Mouse (Mus musculus) gastrocnemius, postnatal 10 days (tissue): ENCODE measurements at regions not wholly inside any gene's neighbourhood (a gene's known extent, or its start where the extent isn't known, plus 50 kb on each side); places are given as distances from the start of the nearest gene placed in this dataset.

ENCODE experiments used
- DNase-seq: peaks from one replicate; pipeline ENCODE4 v3.0.0; 2021; ENCODE audit warnings: mixed read lengths

- no peak for DNase-seq
Measured at GRCm38 (mm10) chr12:50158143-50158542, 490.8 kb downstream of the Prkd1 start.

DNA sequence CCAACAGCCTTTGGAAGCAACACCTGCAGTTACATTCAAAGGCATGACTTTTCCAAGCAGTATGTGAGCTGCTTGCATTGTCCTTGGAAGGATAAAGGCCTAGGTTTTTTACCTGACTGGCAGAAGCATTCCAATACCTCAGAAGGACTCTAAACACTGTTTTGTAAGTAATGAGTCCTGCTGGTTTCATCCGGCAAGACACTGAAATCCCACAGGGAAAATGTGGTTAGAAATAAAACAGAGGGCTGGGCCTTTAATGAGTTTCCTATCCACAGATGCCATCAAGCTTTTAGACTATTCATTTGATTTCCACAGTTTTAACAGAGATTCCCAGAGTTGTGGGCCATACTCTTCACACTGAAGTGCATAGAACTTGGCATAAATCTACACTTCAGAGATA lies 461.6 kb downstream of the Prkd1 start:
- no peak for DNase-seq

GRCm38 (mm10) chr12:50190892-50191539 lies 457.9 kb downstream of the Prkd1 start:
- no peak for DNase-seq

DNA sequence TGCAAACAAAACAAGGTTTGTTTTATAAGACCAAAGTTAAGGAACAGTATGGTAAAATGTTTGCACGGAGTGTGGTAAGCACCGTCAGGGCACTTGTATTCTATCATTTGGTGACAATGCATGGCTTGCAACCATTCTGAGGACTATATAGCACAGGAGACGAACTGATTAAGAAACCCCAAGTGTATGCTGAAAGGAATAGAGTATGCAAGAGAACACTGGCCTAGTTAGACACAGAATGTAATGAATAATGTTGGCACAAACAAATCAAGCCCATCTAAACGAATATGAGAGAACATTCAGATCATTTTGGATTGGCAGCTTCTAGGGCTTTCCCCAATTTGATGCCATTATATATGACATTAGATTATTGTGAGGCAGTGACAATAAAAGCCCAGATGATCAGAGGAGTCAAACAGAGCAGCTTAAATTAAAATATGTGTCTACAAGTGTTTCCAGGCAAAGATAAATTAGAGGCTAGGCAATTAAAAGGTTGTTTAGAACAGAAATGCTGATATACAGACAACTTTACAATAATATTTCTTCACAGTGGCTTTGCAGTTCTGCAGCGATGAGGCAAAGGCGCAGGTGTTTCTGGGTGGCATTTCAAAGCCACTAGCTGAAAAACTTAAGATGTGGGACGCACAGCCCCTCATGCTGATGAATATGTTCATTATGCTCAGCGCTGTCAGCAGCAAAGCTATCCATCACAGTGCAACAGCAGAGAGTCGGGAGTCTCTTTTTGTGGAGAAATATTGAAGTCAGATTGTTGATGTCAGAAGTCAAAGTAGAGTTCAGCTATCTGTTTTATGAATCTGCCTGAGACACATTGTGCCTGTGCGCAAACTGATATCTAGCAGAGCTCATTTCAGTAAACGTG lies 456.9 kb downstream of the Prkd1 start:
- DNase-seq = no peak

DNA sequence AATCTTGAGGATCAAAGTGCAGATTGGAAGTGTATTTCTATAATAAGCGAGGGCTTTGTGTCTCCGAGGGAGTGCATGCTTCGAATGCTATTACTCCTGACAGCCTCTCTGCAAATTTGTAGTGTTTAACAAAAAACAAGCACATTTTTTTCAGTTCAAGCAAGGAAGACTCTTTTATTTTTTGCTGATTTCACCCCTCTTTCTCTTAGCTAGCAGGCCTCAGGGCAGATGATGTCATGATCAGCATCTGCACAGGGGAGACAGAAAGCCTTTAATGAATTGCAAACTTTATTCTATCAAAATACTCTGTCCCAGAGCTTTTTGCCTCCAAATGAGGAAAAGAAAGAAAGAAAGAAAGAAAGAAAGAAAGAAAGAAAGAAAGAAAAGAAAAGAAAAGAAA lies 455.4 kb downstream of the Prkd1 start:
- no peak for DNase-seq

- no peak for DNase-seq
Measured at GRCm38 (mm10) chr12:50194714-50195113, 454.2 kb downstream of the Prkd1 start.

DNA sequence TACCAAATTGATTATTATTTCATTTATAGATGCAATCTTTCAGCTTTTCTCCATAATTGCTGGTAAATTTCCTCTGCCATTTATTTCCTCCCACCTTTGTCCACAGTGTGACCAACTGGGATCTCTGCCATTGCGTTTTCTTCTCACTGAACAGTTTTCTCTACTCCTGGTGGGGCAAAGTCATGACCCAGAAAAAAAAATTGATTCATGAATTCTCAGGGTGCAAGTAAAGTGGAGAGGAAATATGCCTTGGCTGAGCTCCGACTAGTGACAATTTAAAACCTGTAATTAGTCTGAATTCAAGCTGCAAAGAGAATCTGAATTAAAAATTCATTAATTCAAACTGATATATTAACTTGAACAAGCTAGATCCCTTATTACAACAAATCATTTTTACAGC lies 452.6 kb downstream of the Prkd1 start:
- no peak for DNase-seq

DNA sequence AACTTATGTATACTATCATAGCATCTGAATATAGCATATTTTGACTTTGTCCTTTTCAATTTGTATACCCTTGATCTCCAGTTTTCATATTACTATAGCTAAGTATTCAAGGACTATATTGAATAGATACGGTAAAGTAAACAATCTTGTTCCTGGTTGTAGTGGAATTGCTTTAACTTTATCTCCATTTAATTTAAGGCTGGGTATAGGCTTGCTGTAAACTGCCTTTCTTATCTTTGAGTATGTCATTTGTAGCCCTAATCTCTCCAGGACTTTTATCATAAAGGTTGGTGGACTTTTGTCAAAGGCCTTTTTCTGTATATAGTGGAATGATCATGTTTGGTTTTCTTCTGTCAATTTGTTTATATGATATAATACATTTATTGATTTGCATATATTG lies 407.8 kb downstream of the Prkd1 start:
- no peak for DNase-seq

DNA sequence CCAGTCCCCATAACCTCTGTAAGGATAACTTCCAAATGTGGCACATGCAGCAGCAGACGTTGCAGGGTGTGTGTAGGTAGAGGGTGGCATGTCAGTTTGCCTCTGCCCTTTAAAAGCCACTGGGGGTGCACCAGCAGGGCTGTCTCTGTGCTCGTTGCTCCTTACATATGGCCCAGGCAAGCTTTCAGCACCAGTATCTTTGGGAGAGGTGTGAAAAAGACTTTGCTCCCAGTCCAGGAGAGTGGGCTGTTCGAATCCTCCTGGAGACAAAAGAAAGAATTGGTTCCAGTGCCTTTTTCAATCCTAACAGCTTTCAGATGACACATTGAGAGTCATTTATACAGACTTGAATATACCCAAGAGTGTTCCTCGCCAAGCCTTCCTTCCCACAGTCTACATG lies 390.0 kb downstream of the Prkd1 start:
- no peak for DNase-seq

GRCm38 (mm10) chr12:50261072-50261471 lies 387.8 kb downstream of the Prkd1 start:
- no peak for DNase-seq

GRCm38 (mm10) chr12:50273239-50273880 lies 375.5 kb downstream of the Prkd1 start:
- DNase-seq = no peak

DNA sequence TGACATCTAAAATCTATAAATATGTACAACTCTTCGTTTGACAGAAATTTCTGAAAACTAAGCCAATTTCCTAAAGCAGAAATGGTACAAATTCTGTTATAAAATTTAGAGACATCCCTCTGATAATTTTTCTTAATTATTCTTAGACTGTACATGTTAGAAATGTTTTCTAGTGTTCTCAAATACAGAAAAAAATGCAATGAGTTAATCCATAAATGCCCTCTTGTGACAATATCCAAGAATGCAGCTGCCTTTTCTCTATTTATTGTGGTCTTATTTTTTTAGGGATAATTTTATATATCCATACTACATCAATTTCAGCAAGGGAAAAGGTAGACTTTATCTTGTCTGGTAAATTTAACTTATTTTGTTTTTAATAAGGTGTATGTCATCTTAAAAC lies 367.3 kb downstream of the Prkd1 start:
- no peak for DNase-seq
